Mouse (Mus musculus) neural tube, embryonic 10.5 days (tissue): ENCODE measurements around the gene Gpat3.

Experiments used
- DNase-seq: peaks from one replicate; pipeline ENCODE4 v3.0.0-alpha.2; 2017; ENCODE audit warnings: low spot score; ENCODE audit errors: extremely low spot score

Gene Gpat3

DNA sequence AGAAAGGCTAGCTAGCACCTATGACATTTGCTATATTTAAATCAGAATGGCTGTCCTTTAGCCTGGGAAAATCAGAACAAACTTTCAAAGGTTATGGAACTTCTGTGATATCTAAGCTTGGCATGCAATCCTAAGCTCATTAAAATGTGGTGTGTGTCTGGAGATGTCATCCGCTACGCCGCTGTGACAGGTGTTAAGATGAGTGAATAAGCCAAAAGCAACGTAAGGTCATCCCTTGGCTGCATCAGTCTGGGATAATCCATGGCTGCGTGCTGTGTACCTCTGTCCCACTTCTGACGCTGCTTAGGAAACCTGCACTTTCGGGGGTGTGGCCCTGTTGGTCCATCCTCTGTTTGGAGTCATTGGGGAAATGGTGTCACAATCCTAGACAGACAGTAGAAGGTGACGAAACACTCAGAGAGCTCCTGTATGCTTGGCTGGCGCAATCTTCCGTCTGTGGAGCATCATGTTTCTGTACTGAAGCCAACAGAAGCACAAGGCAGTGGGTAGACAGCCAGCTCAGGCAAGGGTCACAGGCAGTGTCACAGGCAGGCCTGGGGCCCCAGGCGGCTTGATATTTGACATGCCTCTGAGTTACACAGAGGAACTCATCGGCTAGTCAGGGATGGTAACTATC, 15.0 kb downstream of the Gpat3 start:
- no peak for DNase-seq

DNA sequence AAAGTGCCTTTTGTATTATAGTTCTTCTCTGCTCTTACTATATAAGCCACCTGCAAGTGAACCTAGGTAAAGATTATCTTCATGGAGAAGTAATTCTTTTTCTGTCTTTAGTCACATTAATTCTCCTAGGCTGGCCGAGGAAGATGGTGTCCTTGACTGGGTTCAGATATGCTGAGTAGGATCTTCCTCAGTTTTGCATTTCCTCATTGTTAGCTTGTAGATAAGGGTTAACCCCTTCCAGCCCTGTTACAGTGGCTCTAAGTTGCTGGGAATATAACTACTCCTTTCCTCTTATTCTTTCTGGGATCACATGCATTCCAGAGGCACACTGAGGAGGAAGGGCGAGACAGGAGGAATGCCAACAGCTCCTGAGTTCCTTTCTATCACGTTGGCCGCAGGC, 15.6 kb downstream of the Gpat3 start:
- no peak for DNase-seq

DNA sequence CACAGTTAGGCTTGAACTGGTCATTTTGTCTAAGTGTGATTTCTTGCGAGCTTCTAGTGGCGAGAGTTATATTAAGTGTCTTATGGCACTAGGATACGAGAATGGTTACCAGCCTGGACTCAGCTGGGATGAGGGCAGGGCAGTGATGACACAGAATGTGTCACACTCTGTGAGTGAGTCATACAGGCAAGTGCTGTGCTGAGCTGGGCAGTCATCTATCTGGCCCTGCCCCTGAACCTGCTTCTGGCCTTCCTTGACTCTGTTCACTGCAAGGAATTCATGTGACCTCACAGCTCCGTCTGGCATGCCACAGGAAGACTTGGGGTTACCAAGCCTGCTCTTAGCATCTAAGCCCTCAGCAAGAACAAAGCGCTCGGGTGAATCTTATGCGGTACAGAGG, 16.3 kb downstream of the Gpat3 start:
- DNase-seq: no peak

DNA sequence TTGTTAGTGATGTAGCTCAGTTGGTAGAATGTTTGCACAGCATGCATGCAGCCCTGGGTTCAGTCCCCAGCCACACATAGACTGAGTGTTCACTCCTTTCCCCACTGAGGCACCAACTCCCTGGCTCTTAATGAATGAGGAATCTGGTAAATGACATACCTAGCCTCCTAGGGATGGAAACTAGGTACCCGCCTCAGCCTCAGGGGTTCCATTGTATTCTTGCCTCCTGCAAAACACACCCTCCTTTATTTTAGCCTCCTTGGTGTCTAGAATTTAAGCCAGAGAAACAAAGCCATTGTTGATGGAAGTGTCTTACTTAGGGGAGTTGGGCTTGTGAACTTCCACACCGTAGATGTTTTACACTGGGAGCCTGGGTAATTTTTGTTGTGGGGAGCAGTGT, 17.6 kb downstream of the Gpat3 start:
- no peak for DNase-seq

DNA sequence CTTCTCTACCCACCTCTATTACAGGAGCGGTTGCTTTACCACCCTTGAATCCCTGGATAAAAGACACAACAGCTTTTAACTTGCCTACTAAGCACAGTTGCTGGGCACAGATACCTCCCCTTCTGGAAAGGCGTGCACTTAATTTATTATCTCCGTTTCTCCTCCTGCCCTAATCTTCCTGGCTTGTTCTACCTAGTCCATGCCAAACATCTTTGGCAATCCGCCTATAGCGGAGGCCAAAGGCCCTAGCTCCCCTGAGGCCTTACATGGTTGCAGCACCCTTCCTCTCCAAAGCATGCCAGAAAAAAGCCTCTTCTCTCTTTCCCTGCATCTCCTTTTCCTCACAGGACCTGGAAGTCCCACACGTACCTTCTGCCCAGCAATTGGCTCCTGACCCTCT, 18.9 kb downstream of the Gpat3 start:
- no peak for DNase-seq

DNA sequence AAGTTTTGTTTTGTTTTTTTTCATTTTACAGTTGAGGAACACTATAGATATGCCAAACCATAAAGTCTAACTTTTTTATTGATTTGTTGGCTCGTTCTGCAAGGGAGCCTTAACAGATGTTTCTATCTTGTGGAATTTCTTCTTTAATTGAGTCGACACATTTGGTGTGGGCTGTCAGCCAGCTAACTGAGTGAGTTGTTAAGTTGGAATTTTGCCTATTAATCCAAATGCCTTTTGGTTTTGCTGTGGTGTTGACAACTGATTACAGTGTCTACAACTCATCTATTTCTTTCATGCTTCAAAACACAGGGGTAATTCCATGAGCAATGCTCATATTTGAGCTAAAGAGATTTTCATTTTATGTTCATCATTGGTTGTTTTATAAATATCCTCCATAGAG, 20.7 kb downstream of the Gpat3 start:
- DNase-seq: no peak

DNA sequence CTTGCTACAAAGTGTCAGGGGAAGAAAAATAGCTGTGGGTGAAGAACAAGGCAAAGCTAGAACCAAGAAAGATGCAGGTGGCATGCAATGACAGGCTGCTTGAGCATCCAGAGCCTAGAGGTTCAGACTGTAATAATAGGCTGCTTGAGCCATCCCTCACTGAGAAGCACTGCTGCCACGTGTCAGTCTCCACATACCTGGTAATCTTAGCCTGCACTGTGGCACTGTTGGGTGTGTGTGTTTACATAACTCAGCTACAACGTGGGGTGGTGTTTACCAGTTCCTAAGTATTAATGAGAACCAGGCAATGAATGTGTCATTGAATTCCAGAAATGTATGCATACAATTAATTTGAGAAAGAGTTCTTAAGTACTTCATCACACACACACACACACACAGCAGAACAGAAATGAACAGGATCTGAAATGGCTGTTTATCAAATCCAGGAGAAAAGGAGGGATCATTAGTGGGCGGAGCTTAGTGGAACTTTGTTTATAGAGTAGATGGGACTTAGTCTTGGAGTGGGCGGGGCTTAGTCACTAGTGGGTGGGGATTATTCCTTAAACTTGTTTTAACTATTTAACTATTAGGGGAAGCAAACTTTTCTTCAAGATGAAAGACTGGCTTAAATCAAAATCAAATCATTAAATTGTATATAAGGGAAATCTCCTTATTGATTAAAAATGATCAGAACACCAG, 23.8 kb downstream of the Gpat3 start:
- DNase-seq: no peak

DNA sequence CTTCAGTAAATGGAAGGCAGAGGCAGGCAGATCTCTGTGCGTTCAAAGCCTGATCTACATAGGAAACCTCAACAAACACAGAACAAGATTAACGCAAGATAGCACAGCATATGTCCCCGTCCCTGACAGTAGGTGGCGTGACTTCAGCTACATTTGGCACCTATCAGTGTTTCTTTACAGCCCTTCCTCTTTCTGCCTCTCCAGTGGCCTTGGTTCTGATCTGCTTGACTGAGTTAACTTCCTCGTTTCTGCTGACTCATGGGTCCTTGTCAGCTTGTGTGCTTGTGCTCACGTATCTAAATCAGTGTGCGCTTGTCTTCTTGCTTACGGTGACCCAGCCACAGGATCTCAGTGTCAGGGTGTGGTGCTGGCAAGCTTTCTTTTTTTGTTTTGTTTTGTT, 26.5 kb downstream of the Gpat3 start:
- DNase-seq: no peak

DNA sequence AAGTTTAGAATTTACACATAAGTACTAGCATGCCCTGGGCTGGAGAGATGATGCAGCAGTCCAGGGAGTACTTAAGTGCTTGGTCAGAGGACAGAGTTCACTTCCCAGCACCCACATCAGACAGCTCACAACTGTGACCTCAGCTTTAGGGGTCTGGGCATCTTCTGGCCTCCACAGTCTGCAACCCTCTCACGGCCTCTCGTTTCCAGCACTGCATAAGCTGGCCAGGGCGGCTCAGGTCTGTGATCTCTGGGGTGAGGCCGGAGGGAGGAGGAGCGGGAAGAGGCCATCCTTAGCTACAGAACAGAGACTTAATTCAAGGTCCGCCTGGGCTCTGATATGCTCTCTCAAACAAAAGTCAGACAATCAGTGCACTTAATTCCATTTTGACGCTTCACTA, 29.2 kb downstream of the Gpat3 start:
- DNase-seq: no peak

DNA sequence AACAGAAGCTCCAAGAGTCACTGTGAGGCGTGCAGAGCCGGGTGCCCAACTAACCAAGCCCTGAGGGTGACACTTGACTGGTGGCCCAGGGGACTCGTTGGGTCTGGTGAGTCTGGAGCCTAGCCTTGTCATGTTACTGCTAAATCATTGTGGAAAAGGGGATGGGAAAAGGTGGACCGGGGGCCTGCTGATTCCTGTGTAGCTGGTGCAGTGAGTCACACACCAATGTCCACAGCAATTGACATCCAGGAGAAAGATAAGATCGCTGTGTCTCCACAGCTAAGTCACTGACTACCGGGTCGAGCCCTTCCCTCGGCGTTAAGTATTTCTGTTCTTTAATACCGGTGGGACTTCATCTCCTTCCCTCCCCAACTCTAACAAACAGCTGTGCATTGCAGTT, 29.7 kb downstream of the Gpat3 start:
- DNase-seq: no peak

DNA sequence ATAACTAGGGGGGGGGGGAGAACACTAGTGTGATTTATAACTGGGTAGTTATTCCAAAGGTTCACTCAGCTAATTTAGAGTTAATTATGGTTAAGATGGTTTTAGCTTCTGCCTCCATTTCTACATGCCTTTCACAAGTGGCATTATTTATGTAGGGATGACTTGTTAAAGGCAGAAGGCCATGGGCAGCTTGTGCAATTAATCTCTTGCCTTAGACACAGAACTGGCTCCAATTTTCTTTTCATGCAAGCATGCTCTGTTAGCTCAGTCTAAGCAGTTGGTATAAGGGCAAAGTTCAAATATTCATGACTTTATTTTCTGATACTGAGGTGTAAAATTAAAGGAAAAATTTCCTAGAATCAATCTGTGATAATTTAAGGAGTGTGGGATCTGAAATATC, 31.5 kb downstream of the Gpat3 start:
- DNase-seq: no peak

DNA sequence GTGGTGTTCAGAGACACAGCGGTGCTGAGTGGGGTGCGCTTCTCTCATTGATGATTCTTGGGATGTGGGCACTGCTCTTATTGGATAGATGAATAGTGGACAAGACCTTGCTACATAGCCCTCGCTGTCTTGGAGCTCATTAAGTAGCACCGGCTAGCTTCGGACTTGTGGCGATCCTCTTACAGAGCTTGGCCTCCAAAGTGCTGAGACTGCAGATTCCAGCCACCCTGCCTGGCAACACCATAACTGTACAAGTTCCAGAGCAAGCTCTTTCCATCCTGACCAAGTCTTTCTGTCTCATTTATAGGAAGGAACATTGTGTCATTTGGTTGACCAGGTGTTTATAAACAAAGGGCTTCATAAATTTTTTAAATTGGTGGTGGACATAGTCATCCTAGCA, 39.7 kb downstream of the Gpat3 start:
- no peak for DNase-seq

DNA sequence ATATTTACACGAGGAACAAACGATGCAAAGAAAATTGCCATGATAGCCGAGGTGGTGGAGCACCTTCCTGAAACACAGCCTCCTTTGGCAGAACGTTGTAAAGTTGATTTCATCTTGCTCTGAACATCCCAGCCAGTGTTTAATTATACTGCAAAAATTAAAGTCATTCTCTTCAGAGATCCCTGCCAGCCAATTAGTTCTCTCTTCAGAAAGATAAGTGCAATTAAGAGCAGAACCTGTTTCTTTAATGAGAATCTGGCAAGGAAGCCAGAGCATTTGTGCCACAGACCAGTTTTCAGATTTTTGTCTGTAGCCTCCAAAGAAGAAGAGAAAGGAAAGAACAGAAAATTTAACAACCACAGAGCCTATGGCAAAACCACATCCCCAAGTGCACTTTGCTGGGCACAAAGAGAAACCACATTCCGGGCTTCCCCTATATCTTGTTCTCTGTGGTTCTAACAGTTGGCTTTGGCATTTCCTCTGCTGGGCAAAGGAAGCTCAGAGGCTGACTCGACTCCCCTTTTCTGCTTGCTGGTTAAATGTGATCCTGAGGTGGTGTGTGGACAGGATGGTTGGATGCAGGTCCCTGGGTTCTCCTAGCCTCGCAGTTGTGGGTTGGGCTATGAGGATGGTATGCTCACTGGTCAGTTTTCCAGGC, 40.9 kb downstream of the Gpat3 start:
- no peak for DNase-seq

DNA sequence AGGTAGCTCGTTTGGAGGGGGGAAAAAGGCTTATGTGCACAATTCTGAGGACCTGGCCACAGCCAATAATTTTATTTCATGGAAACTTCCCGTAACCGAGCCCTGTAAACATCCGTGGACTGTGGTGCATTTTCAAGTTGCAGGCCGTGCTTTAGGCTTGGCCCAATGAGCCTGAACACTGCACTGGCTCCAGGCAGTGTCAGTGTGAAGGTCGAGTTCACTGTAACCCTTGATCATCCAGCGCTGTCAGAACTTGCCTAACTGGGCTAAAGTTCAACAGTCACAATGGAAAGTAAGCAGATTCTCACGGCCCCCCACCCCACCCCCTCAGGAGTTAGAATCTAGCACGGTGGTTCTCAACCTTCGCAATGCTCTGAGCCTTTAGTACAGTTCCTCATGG, 50.7 kb downstream of the Gpat3 start:
- DNase-seq: no peak

DNA sequence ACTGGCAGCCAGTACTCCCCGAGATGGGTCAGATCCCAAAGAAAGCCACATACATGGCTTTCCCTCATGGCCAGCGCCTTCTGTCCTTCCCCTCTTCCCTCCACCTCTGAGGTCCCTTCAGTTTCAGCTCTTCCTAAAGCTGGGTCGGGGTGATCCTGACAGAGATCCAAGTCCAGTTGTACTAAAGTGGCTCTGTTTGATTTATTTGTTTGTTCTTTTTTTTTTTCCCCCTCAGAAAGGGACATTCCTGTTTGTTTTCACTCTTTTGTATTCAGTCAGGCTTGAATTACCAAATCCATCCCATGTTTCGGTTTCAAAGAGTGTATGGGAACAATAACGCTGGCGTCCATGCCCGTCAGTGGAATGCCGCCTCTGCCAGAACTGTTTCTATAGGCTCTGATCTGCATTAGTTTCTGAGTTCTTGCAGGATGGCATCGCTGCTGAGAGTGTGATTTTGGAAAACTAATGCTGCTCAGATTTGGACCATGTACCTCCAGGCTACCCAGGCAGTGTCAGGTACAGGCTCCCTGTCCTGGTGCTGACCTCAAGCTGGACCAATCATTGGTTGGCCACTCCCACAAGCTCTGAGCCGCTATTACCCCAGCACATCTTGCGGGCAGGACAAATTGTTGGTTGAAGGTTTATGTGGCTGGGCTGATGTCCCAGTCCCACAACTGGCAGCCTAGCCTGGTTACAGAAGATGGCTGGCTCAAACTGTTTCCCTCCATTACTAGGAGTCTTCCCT, 54.4 kb downstream of the Gpat3 start:
- DNase-seq: no peak

DNA sequence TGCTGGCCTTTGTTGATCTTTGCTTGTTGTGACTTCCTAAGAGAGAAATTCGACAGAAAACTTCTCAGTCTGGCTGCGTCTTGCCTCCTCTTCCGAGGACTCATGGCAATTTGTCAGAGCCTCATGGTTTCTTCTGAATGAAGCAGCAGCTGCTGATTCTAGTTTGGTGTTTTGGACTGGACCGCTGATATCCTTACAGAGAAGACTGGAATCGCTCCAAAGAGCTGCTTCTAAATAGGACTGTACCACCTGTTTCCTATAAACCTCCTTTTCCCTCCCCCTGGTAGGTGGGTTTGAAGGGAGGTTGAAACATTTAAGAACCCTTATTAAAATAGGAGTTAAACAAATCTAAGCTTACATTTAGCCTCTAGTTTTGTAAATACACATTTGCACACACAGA, 55.5 kb downstream of the Gpat3 start:
- no peak for DNase-seq

DNA sequence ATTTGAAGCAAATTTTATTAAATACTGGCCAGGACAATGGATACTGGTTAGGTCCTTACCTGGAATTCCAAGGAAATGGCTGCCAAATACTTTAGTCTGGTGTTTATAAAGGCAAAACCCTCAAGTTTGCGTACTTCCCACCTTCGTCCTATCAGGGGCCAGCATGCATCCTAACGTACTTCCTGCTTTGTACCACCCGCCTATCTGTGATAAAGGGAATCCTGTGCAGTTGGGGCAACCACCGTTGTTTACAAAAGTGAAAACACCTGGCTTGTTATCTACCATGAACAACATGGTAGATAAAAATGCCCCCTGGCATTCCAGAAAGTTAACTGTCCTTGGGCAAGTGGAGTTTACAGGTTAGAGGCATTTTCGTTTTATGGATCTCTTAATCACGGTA, 63.0 kb downstream of the Gpat3 start:
- DNase-seq: no peak

DNA sequence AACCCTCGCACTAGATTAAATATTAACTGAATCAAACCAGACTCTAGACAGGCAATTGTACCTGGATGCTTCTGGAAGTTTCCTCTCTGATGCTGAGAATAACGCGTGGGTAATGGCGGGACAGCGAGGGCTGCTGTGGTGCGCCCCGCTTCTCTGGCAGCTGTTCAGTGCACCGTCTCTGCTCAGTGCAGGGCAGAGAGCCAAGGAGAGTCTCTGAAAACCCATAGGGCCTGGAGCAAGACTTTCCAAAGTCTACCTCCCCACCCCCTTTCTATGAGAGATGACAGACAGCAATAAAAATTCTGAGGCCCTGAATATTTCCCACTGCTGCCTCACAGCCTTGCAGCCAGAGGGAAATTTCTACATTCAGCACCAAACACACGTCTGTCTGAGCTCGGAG, 63.4 kb downstream of the Gpat3 start:
- DNase-seq: no peak

DNA sequence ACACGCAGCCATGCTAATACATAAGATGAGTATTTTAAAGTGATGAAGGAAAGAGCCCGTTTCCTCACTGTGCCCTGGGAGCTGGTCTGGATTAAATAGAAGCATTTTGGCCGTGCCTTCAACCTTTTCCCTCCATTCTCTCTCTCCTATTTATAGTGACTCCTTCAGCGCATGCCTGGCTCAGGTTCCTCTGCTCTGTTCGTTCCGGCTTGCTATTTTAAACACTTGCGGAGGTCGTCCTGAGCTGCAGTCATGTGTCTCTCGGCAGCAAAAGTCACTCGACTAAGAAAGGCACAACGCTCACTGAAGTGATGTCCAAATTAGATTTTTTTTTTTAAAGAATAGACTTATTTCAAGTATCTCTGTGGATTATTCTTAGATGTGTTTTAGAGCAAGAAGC, 64.2 kb downstream of the Gpat3 start:
- no peak for DNase-seq

DNA sequence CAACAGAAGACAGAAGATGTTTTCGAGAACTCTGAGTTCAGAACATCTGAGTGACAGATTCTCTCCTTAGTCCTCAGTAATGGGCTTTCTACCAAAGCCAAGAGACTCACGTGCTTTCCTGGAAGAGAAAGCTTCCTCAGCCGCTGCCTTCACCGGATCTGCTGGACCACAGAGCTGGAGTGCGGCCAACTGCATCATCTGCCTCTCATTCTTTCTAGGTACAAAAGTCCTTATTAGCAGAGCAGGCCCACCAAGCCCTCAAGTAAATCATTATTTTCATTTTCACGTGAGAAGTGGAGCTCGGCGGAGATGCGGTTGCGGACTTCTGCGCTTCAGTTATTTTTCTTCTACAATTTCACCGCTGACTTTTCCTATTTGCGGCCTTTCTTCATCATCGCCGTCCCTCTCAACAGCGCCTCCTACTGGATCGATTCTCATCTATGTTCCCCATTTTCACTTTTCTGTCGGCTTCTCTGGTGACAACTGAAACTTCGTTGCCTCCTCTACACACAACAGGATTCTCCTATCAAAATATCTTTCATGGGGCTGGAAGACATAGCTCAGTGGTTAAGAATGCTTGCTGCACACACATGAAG, 66.1 kb downstream of the Gpat3 start:
- DNase-seq: no peak

DNA sequence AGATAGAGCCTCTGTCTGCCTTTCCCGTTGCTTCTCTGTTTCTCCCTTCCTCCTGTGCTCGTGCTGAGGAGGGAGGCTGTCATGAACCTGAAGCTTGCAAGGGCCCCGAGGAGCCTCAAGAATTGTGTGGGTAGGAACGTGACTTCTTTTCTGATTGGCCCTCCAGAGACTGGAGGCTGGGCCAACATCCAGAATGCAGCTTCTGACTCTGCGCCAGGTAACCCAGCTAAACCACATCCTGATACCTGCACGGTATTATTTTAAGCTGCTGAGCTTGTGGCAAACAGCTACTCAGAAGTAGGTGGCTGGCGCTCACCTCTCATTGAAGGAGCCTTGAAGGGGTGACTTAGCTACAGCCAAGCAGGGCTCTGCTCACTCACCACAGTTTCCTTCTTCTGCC, 66.9 kb downstream of the Gpat3 start:
- no peak for DNase-seq

DNA sequence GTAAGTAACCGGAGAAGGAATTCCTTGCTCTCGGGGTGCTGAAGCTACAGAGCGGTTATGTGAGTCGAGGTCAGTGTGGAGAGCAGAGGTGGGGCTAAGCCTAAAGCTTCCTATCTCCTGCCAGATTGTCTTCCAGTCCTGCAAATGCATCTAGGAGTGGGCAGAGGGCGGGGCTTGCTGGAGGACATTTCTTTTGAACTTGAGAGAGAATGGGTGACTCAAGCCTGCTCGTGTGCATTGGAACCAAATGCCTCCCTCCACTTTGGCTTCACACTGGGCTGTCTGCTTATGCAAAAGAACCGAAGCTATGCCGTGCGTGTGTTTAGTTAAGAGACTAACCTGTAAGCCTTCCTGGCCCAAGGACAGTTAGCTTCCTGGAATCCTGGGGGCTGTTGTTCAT, 67.8 kb downstream of the Gpat3 start:
- no peak for DNase-seq
